Mouse (Mus musculus): ENCODE results near the gene Pld5. TPM values are rescaled to one million over a fixed set of nuclear protein-coding genes. Genes with fewer than 3 reads are reported as not detected.
A peak's percentile ranks its signal among the peaks of the same experiment; 100 is the strongest.

Gene Pld5
- polyA plus RNA-seq (2014; fragmentation: Nextera tagmentation; extraction: Ambion mirVana), result 1.1 TPM in 2 replicates

GRCm38 (mm10) chr1:176274667-176275610 lies at the start of gene Pld5:
Pld5 (minus strand) TSS chr1:176275312.
- H3K9ac ChIP-seq (ENCODE audit: low read length), result peak within 1 kb of the TSS; percentile 75
- H3K4me1 ChIP-seq (ENCODE audit: control insufficient read depth, insufficient read depth, low read length), result no peaks in the 10 kb centered on the region
- H3K27me3 ChIP-seq (ENCODE audit: control insufficient read depth, insufficient read depth, low read length), result 0 out of 2 replicates have a peak, but pooled peaks cover 2% of the 10 kb centered on the region
- peak within 1 kb of the TSS; percentile 57 for H3K4me3 ChIP-seq (ENCODE audit: low read depth, low read length)
- H3K36me3 ChIP-seq (ENCODE audit: control insufficient read depth, insufficient read depth, low read length), result no peaks in the 10 kb centered on the region
- H3K9me3 ChIP-seq (ENCODE audit: control insufficient read depth, low read length), result no peaks in the 10 kb centered on the region
- DNase-seq (ENCODE audit: low spot score) (peak; percentile 74), ATAC-seq (ENCODE audit: insufficient read depth, low FRiP score, low TSS enrichment) (peak; percentile 92)
- WGBS, result under 1% methylated on average over 66 of the region's 86 CpGs
- H3K27ac ChIP-seq (ENCODE audit: low read depth, low read length), result no peak within 1 kb of the TSS
- H3K4me2 ChIP-seq (ENCODE audit: low read depth), result peak within 1 kb of the TSS; percentile 89

- H3K27me3 ChIP-seq (ENCODE audit: control insufficient read depth, insufficient read depth, low read length), result no peaks in the 10 kb centered on the region
- no peaks in the 10 kb centered on the region for H3K4me1 ChIP-seq (ENCODE audit: control insufficient read depth, insufficient read depth, low read length)
- WGBS, result 87% methylated on average over 2 of the region's 2 CpGs
- H3K4me2 ChIP-seq (ENCODE audit: low read depth), result no peak overlapping the region
- no peaks in the 10 kb centered on the region for H3K36me3 ChIP-seq (ENCODE audit: control insufficient read depth, insufficient read depth, low read length)
- H3K27ac ChIP-seq (ENCODE audit: low read depth, low read length), result no peak overlapping the region
- DNase-seq (ENCODE audit: low spot score) (no peak), ATAC-seq (ENCODE audit: insufficient read depth, low FRiP score, low TSS enrichment) (no peak)
- no peak overlapping the region for H3K4me3 ChIP-seq (ENCODE audit: low read depth, low read length)
- H3K9me3 ChIP-seq (ENCODE audit: control insufficient read depth, low read length), result no peaks in the 10 kb centered on the region
- H3K9ac ChIP-seq (ENCODE audit: low read length), result no peak overlapping the region
Measured at GRCm38 (mm10) chr1:176315063-176315462, 40.0 kb upstream of the Pld5 start.

- Histone ChIP-seq H3K4me3 (ENCODE audit: low read depth, low read length) (no peak overlapping the region), H3K9ac (ENCODE audit: low read length) (no peak overlapping the region), H3K9me3 (ENCODE audit: control insufficient read depth, low read length) (no peaks in the 10 kb centered on the region), H3K27me3 (ENCODE audit: control insufficient read depth, insufficient read depth, low read length) (no peaks in the 10 kb centered on the region), H3K36me3 (ENCODE audit: control insufficient read depth, insufficient read depth, low read length) (no peaks in the 10 kb centered on the region), H3K4me2 (ENCODE audit: low read depth) (no peak overlapping the region), H3K4me1 (ENCODE audit: control insufficient read depth, insufficient read depth, low read length) (no peaks in the 10 kb centered on the region), H3K27ac (ENCODE audit: low read depth, low read length) (no peak overlapping the region)
- DNase-seq (ENCODE audit: low spot score) (no peak), ATAC-seq (ENCODE audit: insufficient read depth, low FRiP score, low TSS enrichment) (no peak)
- 41% methylated on average over 3 of the region's 3 CpGs for WGBS
Measured at GRCm38 (mm10) chr1:176310174-176310573, 35.1 kb upstream of the Pld5 start.

- no peaks in the 10 kb centered on the region for H3K9me3 ChIP-seq (ENCODE audit: control insufficient read depth, low read length)
- WGBS, result 53% methylated on average over 5 of the region's 5 CpGs
- no peak overlapping the region for H3K4me2 ChIP-seq (ENCODE audit: low read depth)
- no peaks in the 10 kb centered on the region for H3K4me1 ChIP-seq (ENCODE audit: control insufficient read depth, insufficient read depth, low read length)
- no peaks in the 10 kb centered on the region for H3K36me3 ChIP-seq (ENCODE audit: control insufficient read depth, insufficient read depth, low read length)
- no peak overlapping the region for H3K9ac ChIP-seq (ENCODE audit: low read length)
- no peak for ATAC-seq (ENCODE audit: insufficient read depth, low FRiP score, low TSS enrichment)
- DNase-seq (ENCODE audit: low spot score), result no peak
- no peaks in the 10 kb centered on the region for H3K27me3 ChIP-seq (ENCODE audit: control insufficient read depth, insufficient read depth, low read length)
- H3K27ac ChIP-seq (ENCODE audit: low read depth, low read length), result no peak overlapping the region
- no peak overlapping the region for H3K4me3 ChIP-seq (ENCODE audit: low read depth, low read length)
Measured at GRCm38 (mm10) chr1:176289396-176289795, 14.3 kb upstream of the Pld5 start.

- Histone ChIP-seq H3K4me3 (ENCODE audit: low read depth, low read length) (peak overlapping the region; percentile 57), H3K4me1 (ENCODE audit: control insufficient read depth, insufficient read depth, low read length) (no peaks in the 10 kb centered on the region), H3K9me3 (ENCODE audit: control insufficient read depth, low read length) (no peaks in the 10 kb centered on the region), H3K4me2 (ENCODE audit: low read depth) (peak overlapping the region; percentile 89), H3K36me3 (ENCODE audit: control insufficient read depth, insufficient read depth, low read length) (no peaks in the 10 kb centered on the region), H3K27ac (ENCODE audit: low read depth, low read length) (no peak overlapping the region), H3K27me3 (ENCODE audit: control insufficient read depth, insufficient read depth, low read length) (0 out of 2 replicates have a peak, but pooled peaks cover 2% of the 10 kb centered on the region), H3K9ac (ENCODE audit: low read length) (peak overlapping the region; percentile 75)
- 11% methylated on average over 11 of the region's 11 CpGs for WGBS
- ATAC-seq (ENCODE audit: insufficient read depth, low FRiP score, low TSS enrichment) (peak; percentile 16), DNase-seq (ENCODE audit: low spot score) (no peak)
Measured at GRCm38 (mm10) chr1:176275611-176275980, 484 bp upstream of the Pld5 start.

- Histone ChIP-seq H3K27ac (ENCODE audit: low read depth, low read length) (no peak overlapping the region), H3K4me2 (ENCODE audit: low read depth) (no peak overlapping the region), H3K4me3 (ENCODE audit: low read depth, low read length) (no peak overlapping the region), H3K36me3 (ENCODE audit: control insufficient read depth, insufficient read depth, low read length) (no peaks in the 10 kb centered on the region), H3K9ac (ENCODE audit: low read length) (no peak overlapping the region), H3K4me1 (ENCODE audit: control insufficient read depth, insufficient read depth, low read length) (no peaks in the 10 kb centered on the region), H3K9me3 (ENCODE audit: control insufficient read depth, low read length) (no peaks in the 10 kb centered on the region), H3K27me3 (ENCODE audit: control insufficient read depth, insufficient read depth, low read length) (no peaks in the 10 kb centered on the region)
- ATAC-seq (ENCODE audit: insufficient read depth, low FRiP score, low TSS enrichment), result no peak
- WGBS, result 71% methylated on average over 5 of the region's 5 CpGs
- DNase-seq (ENCODE audit: low spot score), result no peak
Measured at GRCm38 (mm10) chr1:176248717-176249030, 26.4 kb downstream of the Pld5 start.

- Histone ChIP-seq H3K4me2 (ENCODE audit: low read depth) (no peak overlapping the region), H3K36me3 (ENCODE audit: control insufficient read depth, insufficient read depth, low read length) (no peaks in the 10 kb centered on the region), H3K4me1 (ENCODE audit: control insufficient read depth, insufficient read depth, low read length) (no peaks in the 10 kb centered on the region), H3K9me3 (ENCODE audit: control insufficient read depth, low read length) (no peaks in the 10 kb centered on the region), H3K27me3 (ENCODE audit: control insufficient read depth, insufficient read depth, low read length) (no peaks in the 10 kb centered on the region), H3K27ac (ENCODE audit: low read depth, low read length) (no peak overlapping the region), H3K4me3 (ENCODE audit: low read depth, low read length) (no peak overlapping the region), H3K9ac (ENCODE audit: low read length) (no peak overlapping the region)
- 85% methylated on average over 9 of the region's 9 CpGs for WGBS
- no peak for ATAC-seq (ENCODE audit: insufficient read depth, low FRiP score, low TSS enrichment)
- DNase-seq (ENCODE audit: low spot score), result no peak
Measured at GRCm38 (mm10) chr1:176247885-176248716, 27.0 kb downstream of the Pld5 start.

GRCm38 (mm10) chr1:176239199-176239598 lies 35.9 kb downstream of the Pld5 start:
- no peak for DNase-seq (ENCODE audit: low spot score)
- no peaks in the 10 kb centered on the region for H3K36me3 ChIP-seq (ENCODE audit: control insufficient read depth, insufficient read depth, low read length)
- WGBS, result 83% methylated on average over 2 of the region's 2 CpGs

More at GRCm38 (mm10) chr1:176239199-176239598, 35.9 kb downstream of the Pld5 start:
- Histone ChIP-seq H3K9me3 (ENCODE audit: control insufficient read depth, low read length) (no peaks in the 10 kb centered on the region), H3K4me3 (ENCODE audit: low read depth, low read length) (no peak overlapping the region), H3K9ac (ENCODE audit: low read length) (no peak overlapping the region), H3K4me2 (ENCODE audit: low read depth) (no peak overlapping the region), H3K27ac (ENCODE audit: low read depth, low read length) (no peak overlapping the region), H3K4me1 (ENCODE audit: control insufficient read depth, insufficient read depth, low read length) (no peaks in the 10 kb centered on the region), H3K27me3 (ENCODE audit: control insufficient read depth, insufficient read depth, low read length) (no peaks in the 10 kb centered on the region)
- no peak for ATAC-seq (ENCODE audit: insufficient read depth, low FRiP score, low TSS enrichment)

All from neural tube, embryonic 11.5 days (tissue).